Mouse (Mus musculus): ENCODE results near the gene Lxn.

- TF ChIP-seq TAL1 (IDR thresholded peaks at IDR 0.05; ENCODE audit: low read length), result no peak
- TF ChIP-seq GATA1 (IDR thresholded peaks at IDR 0.05; ENCODE audit: low read length), result no peak
These were observed 40.2 kb upstream of the Lxn start for GRCm38 (mm10) chr3:67503878-67504277.

Data from erythroblast, embryonic 14.5 days (primary cell).